Mouse (Mus musculus): ENCODE measurements at regions not wholly inside any gene's neighbourhood (a gene's known extent, or its start where the extent isn't known, plus 50 kb on each side); places are given as distances from the start of the nearest gene placed in this dataset.

GRCm38 (mm10) chr9:17294327-17294726 lies 793.2 kb upstream of the Fat3 start:
- ATAC-seq (ENCODE audit: low read depth): no peak
- H3K4me3 ChIP-seq (ENCODE audit: low read length): no peak overlapping the region

GRCm38 (mm10) chr9:17288790-17289596 lies 787.9 kb upstream of the Fat3 start:
- WGBS: 8% methylated on average over 6 of the region's 6 CpGs
- Histone ChIP-seq H3K9ac (ENCODE audit: low read length) (no peak overlapping the region), H3K27ac (ENCODE audit: low read length) (no peak overlapping the region), H3K4me3 (ENCODE audit: low read length) (no peak overlapping the region), H3K27me3 (ENCODE audit: control insufficient read depth, insufficient read depth, low read depth, low read length) (no peaks in the 10 kb centered on the region), H3K4me1 (replicated peaks; ENCODE audit: control insufficient read depth, insufficient read depth, low read length) (peaks cover 2% of the 10 kb centered on the region; the same call in 1 of the 2 replicates), H3K9me3 (ENCODE audit: control insufficient read depth, low read length) (no peaks in the 10 kb centered on the region), H3K36me3 (ENCODE audit: control insufficient read depth, insufficient read depth, low read length) (no peaks in the 10 kb centered on the region), H3K4me2 (ENCODE audit: low read depth, low read length) (no peak overlapping the region)
- ATAC-seq (ENCODE audit: low read depth): peak; percentile 41

More at GRCm38 (mm10) chr9:17294327-17294726, 793.2 kb upstream of the Fat3 start:
- H3K4me1 ChIP-seq (replicated peaks; ENCODE audit: control insufficient read depth, insufficient read depth, low read length): peaks cover under 1% of the 10 kb centered on the region; the same call in 1 of the 2 replicates
- no peak overlapping the region for H3K4me2 ChIP-seq (ENCODE audit: low read depth, low read length)
- H3K27ac ChIP-seq (ENCODE audit: low read length): no peak overlapping the region
- 70% methylated on average over 1 of the region's 1 CpGs for WGBS
- no peaks in the 10 kb centered on the region for H3K36me3 ChIP-seq (ENCODE audit: control insufficient read depth, insufficient read depth, low read length)
- H3K9ac ChIP-seq (ENCODE audit: low read length): no peak overlapping the region
- no peaks in the 10 kb centered on the region for H3K27me3 ChIP-seq (ENCODE audit: control insufficient read depth, insufficient read depth, low read depth, low read length)
- H3K9me3 ChIP-seq (ENCODE audit: control insufficient read depth, low read length): no peaks in the 10 kb centered on the region

GRCm38 (mm10) chr9:17279334-17279990 lies 778.4 kb upstream of the Fat3 start:
- H3K27me3 ChIP-seq (ENCODE audit: control insufficient read depth, insufficient read depth, low read depth, low read length): no peaks in the 10 kb centered on the region
- H3K9ac ChIP-seq (ENCODE audit: low read length): no peak overlapping the region
- no peak overlapping the region for H3K4me3 ChIP-seq (ENCODE audit: low read length)
- H3K36me3 ChIP-seq (ENCODE audit: control insufficient read depth, insufficient read depth, low read length): no peaks in the 10 kb centered on the region
- no peak overlapping the region for H3K27ac ChIP-seq (ENCODE audit: low read length)
- no peaks in the 10 kb centered on the region for H3K9me3 ChIP-seq (ENCODE audit: control insufficient read depth, low read length)
- H3K4me1 ChIP-seq (replicated peaks; ENCODE audit: control insufficient read depth, insufficient read depth, low read length): no peaks in the 10 kb centered on the region
- no peak for ATAC-seq (ENCODE audit: low read depth)
- 64% methylated on average over 4 of the region's 4 CpGs for WGBS
- H3K4me2 ChIP-seq (ENCODE audit: low read depth, low read length): no peak overlapping the region

GRCm38 (mm10) chr9:17272616-17273015 lies 771.5 kb upstream of the Fat3 start:
- no peaks in the 10 kb centered on the region for H3K4me1 ChIP-seq (replicated peaks; ENCODE audit: control insufficient read depth, insufficient read depth, low read length)
- H3K27me3 ChIP-seq (ENCODE audit: control insufficient read depth, insufficient read depth, low read depth, low read length): no peaks in the 10 kb centered on the region
- no peak overlapping the region for H3K4me2 ChIP-seq (ENCODE audit: low read depth, low read length)
- no peak overlapping the region for H3K4me3 ChIP-seq (ENCODE audit: low read length)
- 41% methylated on average over 2 of the region's 2 CpGs for WGBS
- H3K27ac ChIP-seq (ENCODE audit: low read length): no peak overlapping the region
- H3K9me3 ChIP-seq (ENCODE audit: control insufficient read depth, low read length): no peaks in the 10 kb centered on the region
- no peaks in the 10 kb centered on the region for H3K36me3 ChIP-seq (ENCODE audit: control insufficient read depth, insufficient read depth, low read length)
- H3K9ac ChIP-seq (ENCODE audit: low read length): no peak overlapping the region
- ATAC-seq (ENCODE audit: low read depth): no peak

GRCm38 (mm10) chr9:17269624-17270023 lies 768.5 kb upstream of the Fat3 start:
- no peaks in the 10 kb centered on the region for H3K27me3 ChIP-seq (ENCODE audit: control insufficient read depth, insufficient read depth, low read depth, low read length)
- no peak overlapping the region for H3K4me3 ChIP-seq (ENCODE audit: low read length)
- ATAC-seq (ENCODE audit: low read depth): no peak
- H3K4me1 ChIP-seq (replicated peaks; ENCODE audit: control insufficient read depth, insufficient read depth, low read length): no peaks in the 10 kb centered on the region
- no peak overlapping the region for H3K4me2 ChIP-seq (ENCODE audit: low read depth, low read length)
- WGBS: 59% methylated on average over 1 of the region's 1 CpGs
- H3K27ac ChIP-seq (ENCODE audit: low read length): no peak overlapping the region
- H3K9me3 ChIP-seq (ENCODE audit: control insufficient read depth, low read length): no peaks in the 10 kb centered on the region
- H3K36me3 ChIP-seq (ENCODE audit: control insufficient read depth, insufficient read depth, low read length): no peaks in the 10 kb centered on the region
- no peak overlapping the region for H3K9ac ChIP-seq (ENCODE audit: low read length)

- no peaks in the 10 kb centered on the region for H3K36me3 ChIP-seq (ENCODE audit: control insufficient read depth, insufficient read depth, low read length)
- ATAC-seq (ENCODE audit: low read depth): no peak
- WGBS: 81% methylated on average over 1 of the region's 1 CpGs
Observed at GRCm38 (mm10) chr9:17257148-17257547, 756.1 kb upstream of the Fat3 start.

GRCm38 (mm10) chr9:17227091-17227481 lies 726.0 kb upstream of the Fat3 start:
- no peak for ATAC-seq (ENCODE audit: low read depth)
- Histone ChIP-seq H3K4me2 (ENCODE audit: low read depth, low read length) (no peak overlapping the region), H3K4me1 (replicated peaks; ENCODE audit: control insufficient read depth, insufficient read depth, low read length) (no peaks in the 10 kb centered on the region), H3K9ac (ENCODE audit: low read length) (no peak overlapping the region), H3K27ac (ENCODE audit: low read length) (no peak overlapping the region), H3K4me3 (ENCODE audit: low read length) (no peak overlapping the region), H3K36me3 (ENCODE audit: control insufficient read depth, insufficient read depth, low read length) (no peaks in the 10 kb centered on the region), H3K27me3 (ENCODE audit: control insufficient read depth, insufficient read depth, low read depth, low read length) (no peaks in the 10 kb centered on the region), H3K9me3 (ENCODE audit: control insufficient read depth, low read length) (no peaks in the 10 kb centered on the region)
- WGBS: 69% methylated on average over 4 of the region's 4 CpGs

More at GRCm38 (mm10) chr9:17257148-17257547, 756.1 kb upstream of the Fat3 start:
- H3K9ac ChIP-seq (ENCODE audit: low read length): no peak overlapping the region
- H3K27ac ChIP-seq (ENCODE audit: low read length): no peak overlapping the region
- no peaks in the 10 kb centered on the region for H3K4me1 ChIP-seq (replicated peaks; ENCODE audit: control insufficient read depth, insufficient read depth, low read length)
- no peak overlapping the region for H3K4me3 ChIP-seq (ENCODE audit: low read length)
- no peaks in the 10 kb centered on the region for H3K27me3 ChIP-seq (ENCODE audit: control insufficient read depth, insufficient read depth, low read depth, low read length)
- H3K9me3 ChIP-seq (ENCODE audit: control insufficient read depth, low read length): no peaks in the 10 kb centered on the region
- no peak overlapping the region for H3K4me2 ChIP-seq (ENCODE audit: low read depth, low read length)

GRCm38 (mm10) chr9:17226475-17227090 lies 725.5 kb upstream of the Fat3 start:
- H3K36me3 ChIP-seq (ENCODE audit: control insufficient read depth, insufficient read depth, low read length): no peaks in the 10 kb centered on the region
- H3K4me3 ChIP-seq (ENCODE audit: low read length): no peak overlapping the region
- H3K9ac ChIP-seq (ENCODE audit: low read length): no peak overlapping the region
- H3K27me3 ChIP-seq (ENCODE audit: control insufficient read depth, insufficient read depth, low read depth, low read length): no peaks in the 10 kb centered on the region
- no peak overlapping the region for H3K27ac ChIP-seq (ENCODE audit: low read length)
- H3K9me3 ChIP-seq (ENCODE audit: control insufficient read depth, low read length): no peaks in the 10 kb centered on the region
- 47% methylated on average over 3 of the region's 3 CpGs for WGBS
- no peaks in the 10 kb centered on the region for H3K4me1 ChIP-seq (replicated peaks; ENCODE audit: control insufficient read depth, insufficient read depth, low read length)
- H3K4me2 ChIP-seq (ENCODE audit: low read depth, low read length): no peak overlapping the region
- no peak for ATAC-seq (ENCODE audit: low read depth)

GRCm38 (mm10) chr9:17195339-17195738 lies 694.3 kb upstream of the Fat3 start:
- no peak overlapping the region for H3K27ac ChIP-seq (ENCODE audit: low read length)
- no peak overlapping the region for H3K4me3 ChIP-seq (ENCODE audit: low read length)
- no peaks in the 10 kb centered on the region for H3K36me3 ChIP-seq (ENCODE audit: control insufficient read depth, insufficient read depth, low read length)
- no peak overlapping the region for H3K9ac ChIP-seq (ENCODE audit: low read length)
- H3K4me2 ChIP-seq (ENCODE audit: low read depth, low read length): no peak overlapping the region
- no peaks in the 10 kb centered on the region for H3K9me3 ChIP-seq (ENCODE audit: control insufficient read depth, low read length)
- no peaks in the 10 kb centered on the region for H3K4me1 ChIP-seq (replicated peaks; ENCODE audit: control insufficient read depth, insufficient read depth, low read length)
- no peaks in the 10 kb centered on the region for H3K27me3 ChIP-seq (ENCODE audit: control insufficient read depth, insufficient read depth, low read depth, low read length)
- no peak for ATAC-seq (ENCODE audit: low read depth)

Measured in lung, embryonic 16.5 days (tissue).